Mouse (Mus musculus): ENCODE measurements around the gene Rilp. TPM values are rescaled to one million over a fixed set of nuclear protein-coding genes. Genes with fewer than 3 reads are reported as not detected.
A peak's percentile ranks its signal among the peaks of the same experiment; 100 is the strongest.

Rilp gene
- polyA plus RNA-seq, 1 experiment from 2014 or later = 2.0 TPM

- H3K9me3 ChIP-seq (ENCODE audit: low read length) = no peaks in the 10 kb centered on the region
- peak overlapping the region; percentile 80 for H3K9ac ChIP-seq (replicated peaks; ENCODE audit: low read length)
- no peaks in the 10 kb centered on the region for H3K36me3 ChIP-seq (ENCODE audit: insufficient read depth, low read length)
- peak overlapping the region; percentile 78 for H3K4me3 ChIP-seq (ENCODE audit: low read length)
- peak overlapping the region; percentile 88 for H3K27ac ChIP-seq (ENCODE audit: low read length)
- H3K4me1 ChIP-seq (ENCODE audit: insufficient read depth, low read length) = peaks cover 28% of the 10 kb centered on the region
- H3K4me2 ChIP-seq (replicated peaks; ENCODE audit: low read depth, low read length) = peak overlapping the region; percentile 100
- WGBS = 0% methylated on average over 31 of the region's 31 CpGs
- H3K27me3 ChIP-seq (ENCODE audit: insufficient read depth, low read length) = no peaks in the 10 kb centered on the region
- ATAC-seq (ENCODE audit: low FRiP score, low TSS enrichment) = peak; percentile 7
These were observed 21.0 kb downstream of the Rilp start for GRCm38 (mm10) chr11:75530845-75531373.

- H3K36me3 ChIP-seq (ENCODE audit: insufficient read depth, low read length) = no peaks in the 10 kb centered on the region
- H3K4me1 ChIP-seq (ENCODE audit: insufficient read depth, low read length) = peaks cover 28% of the 10 kb centered on the region
- no peaks in the 10 kb centered on the region for H3K27me3 ChIP-seq (ENCODE audit: insufficient read depth, low read length)
- peak within 1 kb of the TSS; percentile 80 for H3K9ac ChIP-seq (replicated peaks; ENCODE audit: low read length)
- peak within 1 kb of the TSS; percentile 100 for H3K4me2 ChIP-seq (replicated peaks; ENCODE audit: low read depth, low read length)
- peak; percentile 90 for ATAC-seq (ENCODE audit: low FRiP score, low TSS enrichment)
- H3K27ac ChIP-seq (ENCODE audit: low read length) = peak within 1 kb of the TSS; percentile 88
- under 1% methylated on average over 62 of the region's 62 CpGs for WGBS
- H3K9me3 ChIP-seq (ENCODE audit: low read length) = no peaks in the 10 kb centered on the region
- H3K4me3 ChIP-seq (ENCODE audit: low read length) = peak within 1 kb of the TSS; percentile 78
These were observed 21.8 kb downstream of the Rilp start, which contains the start of gene Slc43a2 for GRCm38 (mm10) chr11:75531469-75532242. Gene Slc43a2, plus strand, starts transcription at chr11:75531694.

DNA sequence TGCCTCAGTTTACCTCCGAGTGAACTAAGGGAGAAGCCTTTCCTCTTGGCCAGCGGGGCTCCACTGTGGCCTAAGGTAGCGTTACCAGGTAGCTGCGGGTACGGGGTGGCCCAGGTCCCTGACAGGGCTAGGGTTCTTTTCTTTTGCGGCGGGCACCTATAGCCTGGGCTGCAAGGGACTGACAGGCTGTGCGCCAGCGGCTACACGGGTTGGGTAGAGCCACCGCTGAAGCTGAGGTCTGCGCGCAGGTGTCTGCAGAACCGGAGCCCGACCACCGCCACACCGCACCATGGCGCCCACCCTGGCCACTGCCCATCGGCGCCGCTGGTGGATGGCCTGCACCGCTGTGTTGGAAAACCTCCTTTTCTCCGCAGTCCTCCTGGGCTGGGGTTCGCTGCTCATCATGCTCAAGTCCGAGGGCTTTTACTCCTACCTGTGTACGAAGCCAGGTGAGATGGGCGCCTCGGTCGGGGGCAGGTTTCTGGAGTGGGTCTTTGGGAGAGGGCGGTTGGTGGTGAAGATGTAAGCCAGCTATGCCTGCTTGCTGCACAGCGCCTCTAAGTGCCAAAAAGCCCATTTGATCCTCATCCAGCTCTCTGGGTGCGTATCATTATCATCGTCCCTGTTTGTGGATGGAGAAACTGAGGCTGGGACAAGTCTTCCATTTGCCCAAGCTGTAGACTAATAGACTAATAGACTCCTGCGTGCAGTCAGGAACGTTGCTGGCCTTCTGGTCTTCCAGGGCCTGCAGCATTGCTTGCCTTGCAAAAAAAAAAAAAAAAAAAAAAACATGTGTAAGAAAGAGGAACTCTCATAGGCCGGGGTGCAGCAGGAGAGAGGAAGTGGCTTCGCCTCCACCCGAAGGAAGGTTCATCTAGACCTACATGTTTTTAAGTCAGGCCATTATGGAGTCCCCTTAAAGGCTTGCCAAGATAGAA lies 22.7 kb downstream of the Rilp start:
- 0 out of 2 replicates have a peak, but pooled peaks have one; percentile 2 for ATAC-seq (ENCODE audit: low FRiP score, low TSS enrichment)
- H3K4me2 ChIP-seq (replicated peaks; ENCODE audit: low read depth, low read length) = peak overlapping the region; percentile 100
- peaks cover 32% of the 10 kb centered on the region for H3K4me1 ChIP-seq (ENCODE audit: insufficient read depth, low read length)
- peak overlapping the region; percentile 78 for H3K4me3 ChIP-seq (ENCODE audit: low read length)
- 15% methylated on average over 37 of the region's 38 CpGs for WGBS
- peak overlapping the region; percentile 80 for H3K9ac ChIP-seq (replicated peaks; ENCODE audit: low read length)
- H3K9me3 ChIP-seq (ENCODE audit: low read length) = no peaks in the 10 kb centered on the region
- H3K27me3 ChIP-seq (ENCODE audit: insufficient read depth, low read length) = no peaks in the 10 kb centered on the region
- H3K36me3 ChIP-seq (ENCODE audit: insufficient read depth, low read length) = no peaks in the 10 kb centered on the region
- H3K27ac ChIP-seq (ENCODE audit: low read length) = 0 out of 2 replicates have a peak overlapping the region, but pooled peaks have one; percentile 24

GRCm38 (mm10) chr11:75533314-75534015 lies 23.6 kb downstream of the Rilp start:
- Histone ChIP-seq H3K4me1 (ENCODE audit: insufficient read depth, low read length) (peaks cover 40% of the 10 kb centered on the region), H3K9ac (replicated peaks; ENCODE audit: low read length) (peak overlapping the region; percentile 80; the same call in 1 of the 2 replicates), H3K36me3 (ENCODE audit: insufficient read depth, low read length) (no peaks in the 10 kb centered on the region), H3K4me3 (ENCODE audit: low read length) (peak overlapping the region; percentile 78; the same call in 1 of the 2 replicates), H3K9me3 (ENCODE audit: low read length) (no peaks in the 10 kb centered on the region), H3K4me2 (replicated peaks; ENCODE audit: low read depth, low read length) (peak overlapping the region; percentile 100), H3K27me3 (ENCODE audit: insufficient read depth, low read length) (no peaks in the 10 kb centered on the region), H3K27ac (ENCODE audit: low read length) (no peak overlapping the region)
- no peak for ATAC-seq (ENCODE audit: low FRiP score, low TSS enrichment)
- 69% methylated on average over 6 of the region's 6 CpGs for WGBS

DNA sequence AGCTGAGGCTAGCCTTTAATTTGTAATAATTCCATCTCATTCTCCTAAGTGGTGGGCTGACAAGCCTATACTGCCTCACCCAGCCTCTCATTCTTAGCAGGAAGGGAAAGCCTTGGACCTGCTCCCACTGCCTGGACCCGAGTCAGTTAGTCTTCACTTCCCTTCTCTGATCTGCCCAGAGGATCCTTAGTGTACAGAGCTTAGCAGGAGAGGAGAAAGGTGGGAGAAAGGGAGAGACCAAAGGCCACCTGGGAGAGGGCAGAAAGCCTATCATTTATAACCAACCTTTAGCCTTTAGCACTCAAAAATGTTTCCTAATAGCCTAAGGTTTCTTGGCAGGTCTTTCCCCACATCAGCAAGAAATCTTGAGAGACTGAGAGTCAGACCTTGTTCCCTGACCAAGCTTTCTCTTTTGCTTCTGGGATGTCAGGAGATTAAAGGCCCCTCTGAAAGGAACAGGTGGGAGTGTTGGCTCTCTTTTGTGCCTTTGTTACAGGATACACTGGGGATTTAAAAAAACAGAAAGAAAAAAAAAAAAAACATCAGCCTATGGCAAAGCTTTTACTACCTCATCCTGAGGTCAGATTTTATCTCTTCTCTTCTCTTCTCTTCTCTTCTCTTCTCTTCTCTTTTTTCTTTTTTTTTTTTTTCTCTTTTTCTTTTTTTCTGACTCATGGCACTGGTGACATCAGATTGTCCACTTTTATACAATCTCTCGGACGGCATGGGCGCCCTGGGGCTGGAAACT lies 24.6 kb downstream of the Rilp start:
- peak overlapping the region; percentile 41; the same call in 1 of the 2 replicates for H3K27ac ChIP-seq (ENCODE audit: low read length)
- H3K36me3 ChIP-seq (ENCODE audit: insufficient read depth, low read length) = no peaks in the 10 kb centered on the region
- peak overlapping the region; percentile 32 for H3K4me2 ChIP-seq (replicated peaks; ENCODE audit: low read depth, low read length)
- no peaks in the 10 kb centered on the region for H3K27me3 ChIP-seq (ENCODE audit: insufficient read depth, low read length)
- no peaks in the 10 kb centered on the region for H3K9me3 ChIP-seq (ENCODE audit: low read length)
- peak overlapping the region; percentile 5; the same call in 1 of the 2 replicates for H3K4me3 ChIP-seq (ENCODE audit: low read length)
- 34% methylated on average over 4 of the region's 4 CpGs for WGBS
- peaks cover 44% of the 10 kb centered on the region for H3K4me1 ChIP-seq (ENCODE audit: insufficient read depth, low read length)
- H3K9ac ChIP-seq (replicated peaks; ENCODE audit: low read length) = peak overlapping the region; percentile 44; the same call in 1 of the 2 replicates
- no peak for ATAC-seq (ENCODE audit: low FRiP score, low TSS enrichment)

- Histone ChIP-seq H3K27ac (ENCODE audit: low read length) (peak overlapping the region; percentile 41; the same call in 1 of the 2 replicates), H3K4me2 (replicated peaks; ENCODE audit: low read depth, low read length) (peak overlapping the region; percentile 26; the same call in 1 of the 2 replicates), H3K4me1 (ENCODE audit: insufficient read depth, low read length) (peaks cover 44% of the 10 kb centered on the region), H3K4me3 (ENCODE audit: low read length) (no peak overlapping the region), H3K9me3 (ENCODE audit: low read length) (no peaks in the 10 kb centered on the region), H3K36me3 (ENCODE audit: insufficient read depth, low read length) (no peaks in the 10 kb centered on the region), H3K9ac (replicated peaks; ENCODE audit: low read length) (peak overlapping the region; percentile 44; the same call in 1 of the 2 replicates), H3K27me3 (ENCODE audit: insufficient read depth, low read length) (no peaks in the 10 kb centered on the region)
- WGBS = 20% methylated on average over 13 of the region's 13 CpGs
- no peak for ATAC-seq (ENCODE audit: low FRiP score, low TSS enrichment)
These were observed 25.4 kb downstream of the Rilp start for GRCm38 (mm10) chr11:75535106-75535795.

- no peak overlapping the region for H3K9ac ChIP-seq (replicated peaks; ENCODE audit: low read length)
- no peak for ATAC-seq (ENCODE audit: low FRiP score, low TSS enrichment)
- H3K9me3 ChIP-seq (ENCODE audit: low read length) = no peaks in the 10 kb centered on the region
- no peaks in the 10 kb centered on the region for H3K36me3 ChIP-seq (ENCODE audit: insufficient read depth, low read length)
- 93% methylated on average over 12 of the region's 12 CpGs for WGBS
- no peaks in the 10 kb centered on the region for H3K27me3 ChIP-seq (ENCODE audit: insufficient read depth, low read length)
- H3K4me1 ChIP-seq (ENCODE audit: insufficient read depth, low read length) = peaks cover 40% of the 10 kb centered on the region
- H3K4me3 ChIP-seq (ENCODE audit: low read length) = no peak overlapping the region
- no peak overlapping the region for H3K4me2 ChIP-seq (replicated peaks; ENCODE audit: low read depth, low read length)
- no peak overlapping the region for H3K27ac ChIP-seq (ENCODE audit: low read length)
These were observed 26.5 kb downstream of the Rilp start for GRCm38 (mm10) chr11:75536255-75537024.

- no peaks in the 10 kb centered on the region for H3K36me3 ChIP-seq (ENCODE audit: insufficient read depth, low read length)
- H3K4me2 ChIP-seq (replicated peaks; ENCODE audit: low read depth, low read length) = no peak overlapping the region
- WGBS = 87% methylated on average over 8 of the region's 8 CpGs
- peaks cover 40% of the 10 kb centered on the region for H3K4me1 ChIP-seq (ENCODE audit: insufficient read depth, low read length)
- H3K4me3 ChIP-seq (ENCODE audit: low read length) = no peak overlapping the region
- no peaks in the 10 kb centered on the region for H3K9me3 ChIP-seq (ENCODE audit: low read length)
- no peak overlapping the region for H3K27ac ChIP-seq (ENCODE audit: low read length)
- H3K27me3 ChIP-seq (ENCODE audit: insufficient read depth, low read length) = no peaks in the 10 kb centered on the region
- no peak overlapping the region for H3K9ac ChIP-seq (replicated peaks; ENCODE audit: low read length)
- ATAC-seq (ENCODE audit: low FRiP score, low TSS enrichment) = no peak
These were observed 27.1 kb downstream of the Rilp start for GRCm38 (mm10) chr11:75537025-75537414.
